Mouse (Mus musculus) lung, postnatal 36 days (tissue): ENCODE results near the gene Hes7.
A peak's percentile ranks its signal among the peaks of the same experiment; 100 is the strongest.

Experiments used
- DNase-seq: peaks from one replicate; pipeline ENCODE4 v3.0.0; 2022; ENCODE audit warnings: mixed read lengths

Gene Hes7

GRCm38 (mm10) chr11:69101604-69102402, 18.4 kb upstream of the Hes7 start:
- DNase-seq = no peak

DNA sequence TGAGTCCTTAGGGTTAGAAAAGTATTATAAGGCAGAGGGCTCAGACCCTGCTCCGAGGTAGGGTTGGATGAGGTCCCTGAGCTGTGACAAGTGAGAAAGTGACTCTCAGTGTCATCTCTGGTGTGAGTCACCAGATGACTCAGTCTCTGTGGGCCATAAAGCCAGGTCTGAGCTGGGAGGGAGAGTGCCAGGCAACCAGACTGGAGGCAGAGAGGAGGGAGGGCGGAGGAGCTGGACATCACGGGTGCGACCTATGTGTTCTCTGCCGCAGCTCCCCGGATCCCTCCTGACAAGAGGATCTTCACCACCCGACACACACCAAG, 17.8 kb upstream of the Hes7 start:
- no peak for DNase-seq

DNA sequence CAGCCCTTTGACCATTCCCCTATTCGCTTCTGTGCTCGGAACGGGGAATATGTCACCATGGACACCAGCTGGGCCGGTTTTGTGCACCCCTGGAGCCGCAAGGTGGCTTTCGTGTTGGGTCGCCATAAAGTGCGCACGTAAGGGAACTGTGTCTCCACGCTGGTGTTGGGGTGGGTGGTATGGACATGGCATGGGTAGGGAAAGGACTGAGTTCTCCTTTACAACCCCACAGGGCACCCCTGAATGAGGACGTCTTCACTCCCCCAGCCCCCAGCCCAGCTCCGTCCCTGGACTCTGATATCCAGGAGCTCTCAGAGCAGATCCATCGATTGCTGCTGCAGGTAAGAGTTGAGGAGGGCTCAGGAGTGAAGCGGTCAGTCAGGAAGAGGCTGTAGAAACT, 17.1 kb upstream of the Hes7 start:
- DNase-seq = no peak

GRCm38 (mm10) chr11:69103531-69104435, 16.4 kb upstream of the Hes7 start:
- no peak for DNase-seq

- DNase-seq = no peak
Observed at GRCm38 (mm10) chr11:69104487-69104886, 15.7 kb upstream of the Hes7 start.

DNA sequence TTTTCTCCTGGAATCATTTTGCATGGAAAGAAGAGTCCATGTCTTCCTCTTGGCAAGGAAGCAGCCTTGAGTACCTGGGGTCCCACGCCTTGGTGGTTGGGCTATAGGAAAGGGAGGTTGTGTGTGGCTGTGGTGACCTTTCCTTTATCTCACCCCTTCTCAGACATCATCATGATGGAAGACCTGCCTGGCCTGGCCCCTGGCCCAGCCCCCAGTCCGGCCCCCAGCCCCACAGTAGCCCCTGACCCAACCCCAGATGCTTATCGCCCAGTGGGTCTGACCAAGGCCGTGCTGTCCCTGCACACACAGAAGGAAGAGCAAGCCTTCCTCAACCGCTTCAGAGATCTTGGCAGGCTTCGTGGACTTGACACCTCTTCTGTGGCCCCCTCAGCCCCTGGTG, 15.0 kb upstream of the Hes7 start:
- DNase-seq = no peak

DNA sequence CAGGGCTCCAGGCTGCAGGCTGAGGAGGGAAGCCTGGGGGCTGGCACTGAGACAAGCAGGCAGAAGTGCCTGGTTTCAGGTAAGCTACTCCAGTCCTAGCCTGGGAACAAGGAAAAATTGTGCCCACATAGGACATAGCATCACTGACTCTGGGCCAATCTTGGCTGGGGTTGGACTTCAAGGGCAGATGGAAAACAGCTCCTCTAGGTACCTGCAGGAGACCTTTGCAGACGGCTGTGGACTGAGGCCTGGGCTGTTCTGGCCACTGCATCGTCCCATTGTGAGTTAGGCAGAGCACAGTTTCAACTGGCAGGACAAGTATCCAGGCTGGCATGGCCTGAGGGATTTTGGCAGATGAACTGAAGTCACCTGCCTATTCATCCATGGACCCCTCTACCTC, 14.4 kb upstream of the Hes7 start:
- no peak for DNase-seq

- no peak for DNase-seq
Observed at GRCm38 (mm10) chr11:69106299-69106698, 13.9 kb upstream of the Hes7 start.

DNA sequence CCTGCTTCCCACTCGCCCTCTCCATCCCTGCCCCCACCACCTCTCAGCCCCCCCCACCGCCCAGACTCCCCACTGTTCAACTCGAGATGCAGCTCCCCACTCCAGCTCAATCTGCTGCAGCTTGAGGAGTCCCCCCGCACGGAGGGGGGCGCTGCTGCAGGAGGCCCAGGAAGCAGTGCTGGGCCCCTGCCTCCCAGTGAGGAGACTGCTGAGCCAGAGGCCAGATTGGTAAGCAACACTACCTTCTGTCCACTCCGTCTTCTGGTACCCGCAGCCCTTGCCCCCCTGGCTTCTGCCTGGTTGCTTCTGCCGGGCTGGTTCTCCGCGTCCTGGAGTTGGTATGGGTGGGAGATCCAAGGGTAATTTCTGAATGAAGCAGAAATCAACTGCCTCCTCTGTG, 13.4 kb upstream of the Hes7 start:
- DNase-seq = no peak

- no peak for DNase-seq
Observed at GRCm38 (mm10) chr11:69107676-69108075, 12.5 kb upstream of the Hes7 start.

- DNase-seq = no peak
Observed at GRCm38 (mm10) chr11:69108223-69108622, 12.0 kb upstream of the Hes7 start.

GRCm38 (mm10) chr11:69109032-69109900, 10.9 kb upstream of the Hes7 start:
- DNase-seq = no peak

DNA sequence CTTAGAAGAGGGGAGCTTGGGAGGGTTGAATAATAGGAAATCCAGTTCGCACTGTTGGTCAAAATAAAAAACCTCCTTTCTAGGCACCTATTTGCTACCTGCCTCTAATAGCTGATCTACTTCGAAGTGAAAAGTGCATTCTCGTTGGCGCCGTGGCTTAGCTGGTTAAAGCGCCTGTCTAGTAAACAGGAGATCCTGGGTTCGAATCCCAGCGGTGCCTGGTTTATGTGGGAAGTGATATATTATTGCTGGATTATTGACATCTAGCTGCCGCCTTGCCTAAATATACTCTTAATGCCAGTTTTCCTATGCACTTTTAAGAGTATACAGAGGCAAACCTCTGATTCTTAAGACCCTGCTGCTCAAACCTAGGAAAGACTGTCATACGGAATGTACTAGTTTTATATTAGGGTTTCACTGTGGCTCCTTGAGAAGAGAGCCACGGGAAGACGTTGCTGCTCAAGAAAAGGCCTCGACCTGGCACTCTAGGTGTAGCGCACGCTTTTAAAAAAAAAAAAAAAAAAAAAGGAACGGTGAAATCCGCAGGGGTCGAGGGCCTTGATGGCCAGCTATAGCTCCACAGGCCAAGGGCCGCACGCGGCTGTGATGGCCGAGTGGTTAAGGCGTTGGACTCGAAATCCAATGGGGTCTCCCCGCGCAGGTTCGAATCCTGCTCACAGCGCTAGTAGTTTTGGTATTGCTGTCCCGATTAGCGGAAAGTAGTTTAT, 9.7 kb upstream of the Hes7 start:
- DNase-seq = peak; percentile 95

DNA sequence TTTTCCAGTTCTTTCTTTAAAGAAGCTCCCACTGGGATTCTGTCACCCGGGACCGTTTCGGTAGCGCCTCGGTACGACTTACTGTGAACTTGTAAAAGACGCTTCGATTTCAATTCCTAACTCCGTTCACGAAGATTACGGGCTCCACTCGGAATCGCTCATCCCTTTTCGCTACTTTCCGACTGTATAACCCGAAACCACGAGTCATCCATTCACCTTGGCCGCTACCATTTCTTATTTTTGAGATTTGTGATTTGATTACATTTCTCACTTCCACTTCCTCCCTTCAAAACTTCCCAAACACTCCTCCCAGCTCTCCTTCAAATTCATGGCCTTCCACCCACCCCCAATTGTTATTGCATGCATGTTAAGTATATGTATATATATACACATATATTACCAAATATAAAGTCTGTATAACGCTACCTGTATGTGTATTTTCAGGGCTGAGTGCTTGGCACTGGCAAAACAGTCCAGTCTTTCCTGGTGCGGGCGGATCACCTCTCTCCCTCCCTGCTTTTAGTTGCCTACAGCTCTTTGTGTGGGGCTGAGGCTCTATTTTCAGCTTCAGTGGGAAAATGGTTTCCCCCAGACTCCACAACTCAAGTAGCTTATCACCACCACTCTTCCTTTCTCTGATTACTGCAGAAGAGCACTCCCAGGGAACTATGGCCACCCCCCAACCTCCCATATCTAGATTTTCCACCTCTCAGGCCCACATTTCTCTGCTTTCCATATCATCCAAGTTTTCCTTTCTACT, 9.0 kb upstream of the Hes7 start:
- DNase-seq = no peak

- DNase-seq = no peak
Observed at GRCm38 (mm10) chr11:69111865-69112264, 8.3 kb upstream of the Hes7 start.

DNA sequence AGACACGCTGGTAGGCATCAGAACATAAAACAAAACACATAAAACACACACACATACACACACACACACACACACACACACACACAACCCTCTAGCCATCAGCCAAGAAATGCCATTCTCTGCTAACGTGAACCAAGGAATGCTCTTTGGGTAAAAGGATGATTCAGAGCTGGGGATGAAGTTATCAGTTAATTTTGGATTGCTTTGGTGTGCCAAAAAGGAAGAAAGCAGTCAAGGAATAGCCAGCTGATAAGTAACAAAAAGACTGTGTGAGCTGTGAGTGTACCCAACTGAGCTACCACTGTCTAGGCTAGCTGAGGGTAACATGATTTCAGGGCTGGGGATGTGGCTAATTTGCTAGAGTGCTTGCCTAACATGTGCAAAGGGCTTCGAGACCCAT, 6.2 kb upstream of the Hes7 start:
- DNase-seq = no peak

- no peak for DNase-seq
Observed at GRCm38 (mm10) chr11:69114621-69115020, 5.6 kb upstream of the Hes7 start.

DNA sequence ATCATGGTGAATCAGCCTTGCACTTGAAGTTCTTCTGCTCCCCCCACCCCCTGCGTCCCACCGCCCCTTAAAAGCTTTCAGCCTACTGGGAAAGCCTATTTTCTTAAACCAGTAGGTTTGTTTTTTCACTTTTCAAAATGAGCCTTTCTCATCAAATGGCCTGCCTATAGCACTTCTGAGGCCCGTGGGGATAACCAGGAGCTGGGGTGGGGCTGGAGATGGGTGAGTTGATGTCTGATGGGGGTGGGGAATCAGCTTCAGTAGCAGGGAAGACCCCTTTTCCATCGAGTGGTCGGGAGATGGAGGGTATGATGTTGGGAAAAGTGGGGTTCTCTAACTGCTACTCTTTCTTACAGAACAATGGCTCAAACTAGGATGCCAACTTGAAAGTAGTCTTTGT, 3.4 kb upstream of the Hes7 start:
- no peak for DNase-seq

DNA sequence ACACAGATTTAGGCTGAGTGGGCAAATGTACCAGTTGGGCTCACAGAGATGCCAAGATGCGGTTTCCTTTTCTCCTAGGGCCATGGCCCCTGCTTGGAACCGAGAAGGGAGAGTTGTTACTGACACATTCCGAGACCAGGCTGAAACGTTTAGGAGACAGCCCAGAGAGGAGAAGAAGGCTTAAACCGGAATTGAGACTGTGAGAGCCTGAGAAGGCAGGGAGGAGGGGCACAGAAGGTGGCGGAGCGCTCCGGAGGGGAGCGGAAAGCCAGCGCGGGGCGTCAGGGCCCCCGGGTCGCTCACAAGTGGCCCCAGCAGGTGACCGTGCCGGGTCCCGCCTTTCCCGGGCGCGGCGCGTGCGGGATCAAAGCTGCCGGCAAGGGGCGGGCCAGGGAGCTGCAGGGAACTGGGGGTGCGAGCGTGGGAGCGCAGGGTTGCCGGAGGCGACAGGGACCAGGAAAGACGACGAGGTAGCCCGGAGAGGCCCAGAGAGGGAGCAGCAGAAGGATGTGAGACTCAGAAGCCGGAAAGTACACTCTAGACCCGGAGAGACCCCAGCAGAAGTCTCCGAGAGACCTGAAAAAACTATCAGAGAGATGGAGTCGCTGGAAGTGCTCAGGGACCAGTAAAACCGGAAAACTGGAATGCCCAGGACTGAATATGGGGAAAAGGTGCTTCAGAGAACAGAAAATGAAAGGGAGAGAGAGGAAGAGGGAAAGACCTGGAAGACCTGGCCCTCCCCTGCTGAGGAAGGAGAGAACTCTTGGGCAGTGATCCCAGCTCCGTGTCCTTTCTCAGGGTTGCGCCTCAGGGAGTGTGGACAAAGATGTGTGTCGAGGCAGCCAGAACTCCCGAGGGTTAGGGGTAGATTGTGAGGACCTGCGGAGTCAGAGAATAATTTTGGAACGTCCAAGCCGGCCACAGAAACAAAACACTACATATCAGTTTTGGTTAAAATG, 2.2 kb upstream of the Hes7 start:
- peak; percentile 71 for DNase-seq

DNA sequence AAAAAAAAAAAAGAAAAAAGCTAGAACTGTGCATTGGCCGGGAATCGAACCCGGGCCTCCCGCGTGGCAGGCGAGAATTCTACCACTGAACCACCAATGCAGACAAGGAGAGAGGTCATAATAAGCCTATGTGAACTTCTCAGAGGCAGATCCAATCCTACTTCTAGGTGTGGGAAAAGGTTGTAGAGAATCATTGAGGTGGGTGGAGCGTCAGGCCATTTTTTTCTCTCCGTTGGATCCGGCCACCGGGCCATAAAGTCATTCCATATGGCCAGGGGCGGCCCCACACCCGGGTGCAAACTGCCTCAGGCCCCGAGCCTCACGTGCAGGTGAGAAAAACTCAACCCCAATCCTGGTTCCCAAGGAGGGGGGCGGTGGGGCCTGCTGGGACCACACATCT, 1.4 kb upstream of the Hes7 start:
- peak; percentile 95 for DNase-seq
